Mouse (Mus musculus) testis, adult 2 months (tissue): ENCODE data around the gene Gp5. TPM values are rescaled to one million over a fixed set of nuclear protein-coding genes. Genes with fewer than 3 reads are reported as not detected.
A peak's percentile ranks its signal among the peaks of the same experiment; 100 is the strongest.

Experiments
- H3K27ac ChIP-seq: fragments of 200-500 bp; 2 replicates; pipeline ENCODE4 v1.5.1; 2012; ENCODE audit warnings: low read depth, low read length; ENCODE audit not compliant: control insufficient read depth, insufficient read depth
- H3K27me3 ChIP-seq: fragments of 200-500 bp; 2 replicates; pipeline ENCODE4 v1.6.1; 2012; ENCODE audit warnings: mild to moderate bottlenecking, low read length, moderate library complexity; ENCODE audit not compliant: control insufficient read depth, insufficient read depth
- H3K36me3 ChIP-seq: fragments of 200-500 bp; 2 replicates; pipeline ENCODE4 v1.6.1; 2012; ENCODE audit warnings: mild to moderate bottlenecking, low read length; ENCODE audit not compliant: control insufficient read depth, insufficient read depth
- H3K4me1 ChIP-seq: fragments of 200-500 bp; 2 replicates; pipeline ENCODE4 v1.6.1; 2012; ENCODE audit warnings: low read length; ENCODE audit not compliant: control insufficient read depth, insufficient read depth
- H3K4me3 ChIP-seq: fragments of 200-500 bp; 2 replicates; pipeline ENCODE4 v1.5.1; 2012; ENCODE audit warnings: low read depth, mild to moderate bottlenecking, low read length, moderate library complexity, mixed read lengths; ENCODE audit not compliant: control insufficient read depth
- CTCF ChIP-seq: fragments of 200-500 bp; IDR thresholded peaks from 2 replicates; pipeline ENCODE4 v1.5.1; 2012; ENCODE audit warnings: low read depth, mild to moderate bottlenecking, inconsistent platforms, low read length, moderate library complexity; ENCODE audit not compliant: control insufficient read depth, insufficient read depth, insufficient replicate concordance
- POLR2A ChIP-seq: fragments of 200-500 bp; IDR thresholded peaks from 2 replicates; pipeline ENCODE4 v1.6.1; 2012; ENCODE audit warnings: low read depth, mild to moderate bottlenecking, inconsistent platforms, low read length, moderate library complexity; ENCODE audit not compliant: control insufficient read depth
- polyA plus RNA-seq: library from polyadenylated mRNA; depleted of rRNA; stranded (reverse); fragments of >200 nt; gene quantifications from 2 replicates; pipeline ENCODE4 v1.2.3, GENCODE M21; 2012

The Gp5 gene
- polyA plus RNA-seq, 1 experiment: 1.6 TPM

GRCm38 (mm10) chr16:30296601-30297275, 13.8 kb downstream of the Gp5 start:
- Histone ChIP-seq H3K4me1 (no peaks in the 10 kb centered on the region), H3K27me3 (no peaks in the 10 kb centered on the region), H3K4me3 (no peak overlapping the region), H3K27ac (no peak overlapping the region), H3K36me3 (no peaks in the 10 kb centered on the region)
- TF ChIP-seq CTCF (no peak), POLR2A (no peak)

GRCm38 (mm10) chr16:30295106-30295505, 15.5 kb downstream of the Gp5 start:
- Histone ChIP-seq H3K4me1 (no peaks in the 10 kb centered on the region), H3K4me3 (no peak overlapping the region), H3K27ac (no peak overlapping the region), H3K36me3 (no peaks in the 10 kb centered on the region), H3K27me3 (no peaks in the 10 kb centered on the region)
- no peak for TF ChIP-seq CTCF
- TF ChIP-seq POLR2A: no peak

GRCm38 (mm10) chr16:30290436-30290835, 20.1 kb downstream of the Gp5 start:
- Histone ChIP-seq H3K36me3 (no peaks in the 10 kb centered on the region), H3K4me1 (no peaks in the 10 kb centered on the region), H3K4me3 (no peak overlapping the region), H3K27ac (no peak overlapping the region), H3K27me3 (no peaks in the 10 kb centered on the region)
- TF ChIP-seq CTCF (no peak), POLR2A (no peak)

GRCm38 (mm10) chr16:30285701-30286100, 24.9 kb downstream of the Gp5 start:
- no peaks in the 10 kb centered on the region for H3K27me3 ChIP-seq

GRCm38 (mm10) chr16:30283743-30284337, 26.7 kb downstream of the Gp5 start:
- H3K36me3 ChIP-seq: no peaks in the 10 kb centered on the region
- peaks cover 8% of the 10 kb centered on the region for H3K4me1 ChIP-seq
- no peak overlapping the region for H3K4me3 ChIP-seq
- H3K27ac ChIP-seq: no peak overlapping the region
- TF ChIP-seq CTCF: peak; percentile 68
- TF ChIP-seq POLR2A: no peak
- no peaks in the 10 kb centered on the region for H3K27me3 ChIP-seq

More at GRCm38 (mm10) chr16:30285701-30286100, 24.9 kb downstream of the Gp5 start:
- TF ChIP-seq CTCF: no peak
- no peak for TF ChIP-seq POLR2A
- H3K36me3 ChIP-seq: no peaks in the 10 kb centered on the region
- peaks cover 8% of the 10 kb centered on the region for H3K4me1 ChIP-seq
- H3K4me3 ChIP-seq: no peak overlapping the region
- H3K27ac ChIP-seq: no peak overlapping the region

- peaks cover 8% of the 10 kb centered on the region for H3K4me1 ChIP-seq
- TF ChIP-seq POLR2A (no peak), CTCF (no peak)
- H3K27me3 ChIP-seq: no peaks in the 10 kb centered on the region
- H3K36me3 ChIP-seq: no peaks in the 10 kb centered on the region
- peak within 1 kb of the TSS; percentile 49 for H3K4me3 ChIP-seq
- no peak within 1 kb of the TSS for H3K27ac ChIP-seq
Observed at GRCm38 (mm10) chr16:30282844-30283495, 27.6 kb downstream of the Gp5 start, which contains the start of gene Lrrc15. Gene Lrrc15, minus strand, starts transcription at chr16:30283256.

GRCm38 (mm10) chr16:30280676-30281297, 29.8 kb downstream of the Gp5 start:
- Histone ChIP-seq H3K27me3 (no peaks in the 10 kb centered on the region), H3K36me3 (no peaks in the 10 kb centered on the region), H3K4me3 (no peak overlapping the region), H3K4me1 (peaks cover 8% of the 10 kb centered on the region), H3K27ac (no peak overlapping the region)
- TF ChIP-seq POLR2A (no peak), CTCF (no peak)
